Comparison of ENCODE assay signal across 13 mouse cellular contexts in genomic region chr3:120898258-120898657, GRCm38 (mm10).
DNase-seq lines count a peak whose midpoint lies in the region; ATAC-seq and TF ChIP-seq lines count a peak whose summit lies in the region.
"Had no signal": no experiment of that assay in that cellular context is flagged by ENCODE, and none has a peak within 500 bp of the region (broad histone marks: within the 10 kb centered on the region; RNA-seq: fewer than 3 reads in every experiment).

No protein-coding gene starts in this region.

- ATAC-seq in frontal cortex, adult (ENCODE audit: low TSS enrichment) = peak; percentile 56
- ATAC-seq in midbrain, embryonic 14.5 days (ENCODE audit: low FRiP score, low TSS enrichment) = no peak
- no peak for ATAC-seq in midbrain, embryonic 11.5 days (ENCODE audit: low FRiP score)
- ATAC-seq in intestine, postnatal 0 days = no peak
- ATAC-seq: midbrain, embryonic 16.5 days had no signal

- H3K4me1 ChIP-seq in midbrain, embryonic 14.5 days (ENCODE audit: control insufficient read depth, insufficient read depth, low read length) = no peaks in the 10 kb centered on the region
- no peaks in the 10 kb centered on the region for H3K4me1 ChIP-seq in midbrain, embryonic 11.5 days (ENCODE audit: control insufficient read depth, insufficient read depth, low read length)
- no peaks in the 10 kb centered on the region for H3K4me1 ChIP-seq in intestine, postnatal 0 days (replicated peaks; ENCODE audit: control insufficient read depth, insufficient read depth, low read length)

- no peak overlapping the region for H3K9ac ChIP-seq in midbrain, embryonic 14.5 days (replicated peaks; ENCODE audit: low read length)
- H3K9ac ChIP-seq in midbrain, embryonic 11.5 days (ENCODE audit: low read length) = no peak overlapping the region
- no peak overlapping the region for H3K9ac ChIP-seq in intestine, postnatal 0 days (ENCODE audit: low read depth, low read length)

- no peaks in the 10 kb centered on the region for H3K36me3 ChIP-seq in midbrain, embryonic 14.5 days (ENCODE audit: control insufficient read depth, insufficient read depth, low read length)
- H3K36me3 ChIP-seq in midbrain, embryonic 11.5 days (ENCODE audit: control insufficient read depth, insufficient read depth, low read length) = no peaks in the 10 kb centered on the region
- H3K36me3 ChIP-seq in intestine, postnatal 0 days (ENCODE audit: control insufficient read depth, insufficient read depth) = no peaks in the 10 kb centered on the region

- TF ChIP-seq CTCF in intestine, postnatal 0 days (IDR thresholded peaks at IDR 0.05; ENCODE audit: low read depth) = no peak

- 0 out of 2 replicates have a peak, but pooled peaks cover 2% of the 10 kb centered on the region for H3K9me3 ChIP-seq in midbrain, embryonic 14.5 days (ENCODE audit: control insufficient read depth, low read length)
- no peaks in the 10 kb centered on the region for H3K9me3 ChIP-seq in midbrain, embryonic 11.5 days (ENCODE audit: control insufficient read depth, low read length)
- H3K9me3 ChIP-seq in intestine, postnatal 0 days (ENCODE audit: control insufficient read depth) = no peaks in the 10 kb centered on the region

- H3K4me3 ChIP-seq in midbrain, embryonic 14.5 days (replicated peaks; ENCODE audit: low read depth, low read length) = no peak overlapping the region
- no peak overlapping the region for H3K4me3 ChIP-seq in midbrain, embryonic 11.5 days (ENCODE audit: low read depth, low read length)
- H3K4me3 ChIP-seq in intestine, postnatal 0 days (ENCODE audit: low read depth, low read length) = no peak overlapping the region

- H3K4me2 ChIP-seq in midbrain, embryonic 14.5 days (ENCODE audit: low read length) = no peak overlapping the region
- no peak overlapping the region for H3K4me2 ChIP-seq in midbrain, embryonic 11.5 days
- H3K4me2 ChIP-seq in intestine, postnatal 0 days (replicated peaks; ENCODE audit: low read depth) = no peak overlapping the region

- no peak overlapping the region for H3K27ac ChIP-seq in midbrain, embryonic 14.5 days (replicated peaks; ENCODE audit: low read depth, low read length)
- no peak overlapping the region for H3K27ac ChIP-seq in midbrain, embryonic 11.5 days (ENCODE audit: low read depth, low read length)
- H3K27ac ChIP-seq in intestine, postnatal 0 days (ENCODE audit: low read depth, low read length) = no peak overlapping the region

- DNase-seq in frontal cortex, postnatal 10 days (ENCODE audit: low spot score in 2 of 2) = no peak
- DNase-seq in midbrain, embryonic 14.5 days = peak; percentile 17
- DNase-seq in midbrain, embryonic 11.5 days (ENCODE audit: low spot score, missing footprints) = no peak
- peak; percentile 19 for DNase-seq in forelimb bud, embryonic 11.5 days (ENCODE audit: low read depth, low spot score)
- peak; percentile 9 for DNase-seq in skeletal muscle tissue, adult 2 months (ENCODE audit: low read depth, low spot score)
- DNase-seq in lung, postnatal 10 days = no peak
- DNase-seq: adrenal gland, postnatal 36 days; cerebellum, adult 9-10 months; kidney, adult 2 months; thymus, postnatal 36 days had no signal

- no peaks in the 10 kb centered on the region for H3K27me3 ChIP-seq in midbrain, embryonic 14.5 days (ENCODE audit: control insufficient read depth, insufficient read depth, low read length)
- no peaks in the 10 kb centered on the region for H3K27me3 ChIP-seq in midbrain, embryonic 11.5 days (ENCODE audit: control insufficient read depth, insufficient read depth, low read length)
- no peaks in the 10 kb centered on the region for H3K27me3 ChIP-seq in intestine, postnatal 0 days (replicated peaks; ENCODE audit: control insufficient read depth, insufficient read depth, low read length)

- 79% methylated on average over 9 of the region's 9 CpGs for WGBS in midbrain, embryonic 14.5 days
- 89% methylated on average over 9 of the region's 9 CpGs for WGBS in midbrain, embryonic 11.5 days
- 77% methylated on average over 9 of the region's 9 CpGs for WGBS in intestine, postnatal 0 days

Comparison
In these comparisons a context has a peak if more than half of its experiments do, and no peak if none do; other contexts are left out.
1. DNase-seq: peak in midbrain, embryonic 14.5 days (single experiment), forelimb bud, embryonic 11.5 days (single experiment) and skeletal muscle tissue, adult 2 months (single experiment); none in frontal cortex, postnatal 10 days (0 of 2), midbrain, embryonic 11.5 days (single experiment) and lung, postnatal 10 days (single experiment).